Mouse (Mus musculus): ENCODE data around the gene Hoxc9.

Hoxc9 gene

DNA sequence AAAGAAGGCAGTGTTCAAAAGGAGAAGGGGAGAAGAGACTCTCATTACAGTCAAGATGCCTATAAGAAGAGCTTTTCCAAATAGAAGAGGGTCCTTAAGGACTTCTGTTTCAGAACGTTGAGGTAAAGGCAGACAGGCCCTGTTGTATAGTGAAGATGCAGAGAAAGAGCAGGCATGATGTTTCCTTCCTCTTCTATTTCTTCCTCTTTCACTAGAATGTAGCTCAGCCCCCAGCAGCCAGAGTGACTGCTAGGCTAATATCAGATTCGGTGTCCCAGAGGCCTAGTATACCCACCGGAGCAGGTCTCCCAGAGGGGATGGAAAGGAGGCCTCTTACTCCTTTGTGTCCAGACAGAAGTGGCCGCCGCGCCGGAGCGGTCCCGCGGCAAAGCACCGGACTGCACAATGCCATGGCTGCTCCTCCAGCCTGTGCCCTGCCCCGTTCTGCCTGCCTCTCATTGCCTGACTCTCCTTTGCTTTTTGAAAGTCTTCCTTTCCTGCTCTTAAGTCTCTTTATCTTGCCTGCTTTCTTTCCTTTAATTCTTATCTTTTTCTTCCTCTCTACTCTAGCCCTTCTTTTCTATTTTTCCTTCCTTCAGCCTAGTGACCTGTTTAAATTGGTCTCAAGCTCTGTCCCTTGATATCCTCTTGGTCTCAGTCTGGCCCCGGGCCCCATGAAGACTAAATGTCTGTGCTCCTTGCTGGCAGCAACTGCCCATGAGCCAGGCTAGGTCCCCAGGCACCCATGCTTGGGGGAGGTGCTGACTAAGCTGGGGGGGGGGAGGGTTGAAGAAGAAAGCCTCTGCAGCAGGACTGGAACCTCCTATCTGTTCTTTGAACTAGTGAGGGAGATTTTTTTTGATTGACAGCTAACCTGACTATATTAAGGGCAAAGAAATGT, 2.6 kb downstream of the Hoxc9 start:
- DNase-seq, result no peak

DNA sequence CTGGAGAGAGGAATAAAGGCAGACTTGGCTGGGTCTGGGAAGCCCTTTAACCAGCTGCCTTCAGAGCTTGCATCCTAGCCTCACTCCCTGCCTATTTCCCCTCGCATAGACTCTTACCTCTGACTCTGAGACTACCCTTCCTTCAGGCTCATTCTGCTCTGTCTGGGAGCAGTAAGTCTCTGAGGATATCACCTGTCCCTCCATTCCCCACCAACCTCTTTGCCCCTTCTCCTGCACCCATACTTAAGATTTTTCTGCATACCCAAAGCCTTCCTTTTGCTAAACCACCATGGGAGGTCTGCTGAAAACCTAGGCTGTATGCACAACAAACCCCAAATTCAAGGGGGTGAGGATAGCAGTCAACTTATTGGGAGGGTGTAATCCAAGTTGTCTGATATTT, 3.7 kb downstream of the Hoxc9 start:
- DNase-seq, result no peak

DNA sequence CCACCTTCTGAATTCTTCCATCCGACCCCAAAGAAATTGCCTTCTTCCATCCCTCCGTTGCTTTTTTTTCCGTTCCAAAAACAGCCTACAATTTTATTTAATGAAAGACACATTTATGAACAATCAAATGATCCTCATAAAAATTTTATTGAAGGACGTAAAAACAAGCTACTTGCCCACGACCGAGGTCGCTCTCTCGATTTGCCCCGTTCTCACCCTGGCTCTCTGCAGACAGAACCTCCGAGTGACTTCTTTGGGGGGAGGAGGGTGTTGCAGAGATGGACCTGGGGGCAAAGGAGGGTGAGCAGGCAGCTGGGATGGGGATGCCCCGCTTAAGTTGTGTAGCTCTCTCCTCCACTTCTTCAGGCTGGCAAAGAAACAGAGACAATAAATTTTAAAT, 4.1 kb downstream of the Hoxc9 start:
- DNase-seq, result no peak

DNA sequence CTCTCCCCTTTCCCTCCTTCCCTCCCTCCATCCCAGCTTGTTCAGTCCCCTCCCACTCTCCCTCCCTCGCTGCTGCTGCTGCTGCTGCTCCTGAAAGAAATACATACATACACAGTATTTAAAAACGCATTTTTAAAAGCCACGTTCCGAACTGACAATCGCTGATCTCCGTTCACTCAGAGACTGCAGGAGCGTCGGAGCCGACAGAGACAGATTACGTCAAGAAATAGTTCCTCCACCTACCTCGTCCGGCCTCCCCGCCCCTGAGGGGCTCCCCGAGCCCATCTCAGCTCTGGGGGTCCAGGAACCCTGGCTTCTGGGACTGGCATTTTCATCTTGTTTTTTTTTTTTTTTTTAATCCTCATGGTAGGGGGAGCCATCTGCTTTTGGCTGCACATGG, 4.7 kb downstream of the Hoxc9 start:
- DNase-seq, result no peak

DNA sequence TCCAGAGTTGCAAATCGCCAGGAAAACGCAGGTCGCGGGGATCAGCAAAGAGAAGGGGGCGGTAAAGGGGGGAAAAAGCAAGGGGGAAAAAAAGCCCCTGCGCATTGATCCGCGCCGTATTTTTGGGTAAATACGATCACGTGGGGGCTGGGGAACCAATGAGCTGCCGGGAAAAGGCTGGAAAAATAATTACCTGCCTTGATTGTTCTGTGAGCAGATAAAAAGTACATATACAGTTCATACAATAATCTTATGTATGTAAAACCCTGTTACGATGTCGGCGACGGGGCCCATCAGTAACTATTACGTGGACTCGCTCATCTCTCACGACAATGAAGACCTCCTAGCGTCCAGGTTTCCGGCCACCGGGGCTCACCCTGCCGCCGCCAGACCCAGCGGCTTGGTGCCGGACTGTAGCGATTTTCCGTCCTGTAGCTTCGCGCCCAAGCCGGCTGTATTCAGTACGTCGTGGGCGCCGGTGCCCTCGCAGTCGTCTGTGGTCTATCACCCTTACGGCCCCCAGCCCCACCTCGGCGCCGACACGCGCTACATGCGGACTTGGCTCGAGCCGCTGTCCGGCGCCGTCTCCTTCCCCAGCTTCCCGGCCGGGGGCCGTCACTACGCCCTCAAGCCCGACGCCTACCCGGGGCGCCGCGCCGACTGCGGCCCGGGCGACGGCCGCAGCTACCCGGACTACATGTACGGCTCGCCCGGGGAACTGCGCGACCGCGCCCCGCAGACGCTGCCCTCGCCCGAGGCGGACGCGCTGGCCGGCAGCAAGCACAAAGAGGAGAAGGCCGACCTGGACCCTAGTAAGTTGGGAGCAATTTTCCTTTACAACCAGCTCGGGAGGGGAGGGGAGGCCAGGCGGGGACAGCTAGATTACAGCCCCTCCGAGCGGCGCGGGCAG, 5.4 kb downstream of the Hoxc9 start:
- DNase-seq, result no peak

DNA sequence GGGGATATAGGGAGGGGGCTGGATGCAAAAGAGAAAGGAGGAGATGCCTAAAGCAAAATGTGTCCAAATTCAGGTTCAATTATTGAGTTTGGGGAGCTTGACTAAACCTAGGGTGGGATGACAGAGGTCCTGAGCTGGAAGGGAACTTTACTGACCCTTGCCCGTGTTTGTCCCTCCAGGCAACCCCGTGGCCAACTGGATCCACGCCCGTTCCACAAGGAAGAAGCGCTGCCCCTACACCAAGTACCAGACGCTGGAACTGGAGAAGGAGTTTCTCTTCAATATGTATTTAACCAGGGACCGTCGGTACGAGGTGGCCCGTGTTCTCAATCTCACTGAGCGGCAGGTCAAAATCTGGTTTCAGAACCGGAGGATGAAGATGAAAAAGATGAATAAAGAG, 7.5 kb downstream of the Hoxc9 start:
- no peak for DNase-seq

DNA sequence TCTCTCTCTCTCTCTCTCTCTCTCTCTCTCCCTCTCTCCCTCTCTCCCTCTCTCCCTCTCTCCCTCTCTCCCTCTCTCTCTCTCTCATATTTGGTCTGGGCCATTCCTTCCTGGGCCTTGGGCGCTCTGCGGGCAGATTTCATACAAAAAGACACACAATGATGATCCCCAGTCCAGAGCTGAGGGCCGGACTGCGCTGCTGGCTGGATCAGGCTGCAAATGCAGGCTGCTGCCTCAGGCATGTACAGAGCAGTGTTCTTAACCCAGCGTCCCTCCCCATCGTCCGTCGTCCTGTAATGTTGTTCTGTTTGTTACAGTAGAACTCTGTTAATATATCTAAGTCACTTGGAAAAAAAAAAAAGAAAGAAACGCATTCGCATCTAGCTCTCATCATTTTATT, 8.3 kb downstream of the Hoxc9 start:
- DNase-seq, result no peak

DNA sequence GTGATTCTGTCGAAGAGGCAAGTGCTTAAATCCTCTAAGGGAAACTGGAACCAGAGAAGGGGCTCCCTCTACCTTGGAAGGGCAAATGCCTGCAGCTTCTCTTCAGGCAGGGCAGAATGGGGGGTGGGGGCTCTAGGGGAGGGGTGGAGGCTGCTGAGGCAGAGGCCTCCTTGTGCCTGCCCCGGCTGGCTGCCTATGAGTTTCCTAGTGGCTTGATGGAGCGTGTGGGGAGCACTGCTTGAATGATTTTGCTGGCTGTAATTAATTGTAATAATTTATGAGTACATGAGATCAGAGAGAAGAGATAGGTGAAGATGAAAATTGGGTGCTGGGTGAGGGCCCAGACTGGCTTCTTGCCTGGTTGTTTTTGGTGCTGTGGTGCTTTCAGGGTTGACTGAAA, 8.7 kb downstream of the Hoxc9 start:
- no peak for DNase-seq

DNA sequence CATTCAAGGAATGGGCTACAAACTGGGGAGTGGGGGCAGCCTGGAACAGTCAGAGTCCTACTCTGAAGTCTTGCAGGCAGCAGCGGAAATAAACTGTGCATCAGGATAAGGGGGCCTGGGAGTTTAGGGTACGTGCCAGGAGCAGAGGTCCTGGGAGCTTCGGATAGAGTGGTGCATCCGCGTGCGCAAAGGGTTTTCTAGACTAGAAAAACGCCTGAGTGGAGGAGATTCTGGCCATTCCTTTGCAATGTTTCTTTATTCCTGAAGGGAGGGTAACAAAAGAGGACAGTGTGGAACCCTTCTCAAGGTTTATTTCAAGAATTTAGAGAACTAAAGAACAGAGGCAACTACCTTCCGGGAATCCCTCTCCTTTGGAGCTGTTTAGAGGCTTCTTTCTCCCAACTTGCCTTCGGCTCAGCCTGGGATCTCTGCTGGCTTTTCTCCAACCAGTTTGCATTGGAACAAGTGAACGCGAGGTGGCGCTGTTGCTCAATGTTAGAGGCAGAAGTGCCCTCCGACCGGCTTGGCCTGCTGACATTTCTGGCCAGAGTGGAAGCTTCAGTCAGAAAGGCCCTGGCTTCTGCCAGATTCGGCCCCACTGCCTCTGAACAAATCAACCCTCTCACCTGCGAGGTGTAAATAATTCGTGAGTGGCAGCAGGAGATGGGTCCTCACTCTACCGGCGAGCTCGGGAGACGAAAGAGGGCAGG, 11.0 kb downstream of the Hoxc9 start:
- DNase-seq, result peak; percentile 30 to 35

DNA sequence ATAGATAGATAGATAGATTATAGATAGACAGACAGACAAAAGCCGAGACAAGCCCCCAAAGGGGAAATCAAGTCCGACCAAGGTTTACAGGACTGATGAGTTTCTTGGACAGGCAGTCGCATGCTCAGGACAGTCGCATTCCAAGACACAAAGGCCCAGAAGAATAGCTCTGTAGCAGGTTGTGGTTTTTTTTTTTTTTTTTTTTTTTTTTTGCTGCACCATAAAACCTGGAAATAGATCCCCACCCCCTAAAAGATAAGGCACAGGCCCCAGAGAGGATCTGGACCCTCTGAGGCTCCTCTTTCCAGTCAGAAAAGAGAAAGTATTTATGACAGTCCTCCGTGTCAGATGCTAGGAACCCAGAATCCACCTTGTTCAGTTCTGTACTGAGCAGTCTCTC, 11.8 kb downstream of the Hoxc9 start:
- no peak for DNase-seq

DNA sequence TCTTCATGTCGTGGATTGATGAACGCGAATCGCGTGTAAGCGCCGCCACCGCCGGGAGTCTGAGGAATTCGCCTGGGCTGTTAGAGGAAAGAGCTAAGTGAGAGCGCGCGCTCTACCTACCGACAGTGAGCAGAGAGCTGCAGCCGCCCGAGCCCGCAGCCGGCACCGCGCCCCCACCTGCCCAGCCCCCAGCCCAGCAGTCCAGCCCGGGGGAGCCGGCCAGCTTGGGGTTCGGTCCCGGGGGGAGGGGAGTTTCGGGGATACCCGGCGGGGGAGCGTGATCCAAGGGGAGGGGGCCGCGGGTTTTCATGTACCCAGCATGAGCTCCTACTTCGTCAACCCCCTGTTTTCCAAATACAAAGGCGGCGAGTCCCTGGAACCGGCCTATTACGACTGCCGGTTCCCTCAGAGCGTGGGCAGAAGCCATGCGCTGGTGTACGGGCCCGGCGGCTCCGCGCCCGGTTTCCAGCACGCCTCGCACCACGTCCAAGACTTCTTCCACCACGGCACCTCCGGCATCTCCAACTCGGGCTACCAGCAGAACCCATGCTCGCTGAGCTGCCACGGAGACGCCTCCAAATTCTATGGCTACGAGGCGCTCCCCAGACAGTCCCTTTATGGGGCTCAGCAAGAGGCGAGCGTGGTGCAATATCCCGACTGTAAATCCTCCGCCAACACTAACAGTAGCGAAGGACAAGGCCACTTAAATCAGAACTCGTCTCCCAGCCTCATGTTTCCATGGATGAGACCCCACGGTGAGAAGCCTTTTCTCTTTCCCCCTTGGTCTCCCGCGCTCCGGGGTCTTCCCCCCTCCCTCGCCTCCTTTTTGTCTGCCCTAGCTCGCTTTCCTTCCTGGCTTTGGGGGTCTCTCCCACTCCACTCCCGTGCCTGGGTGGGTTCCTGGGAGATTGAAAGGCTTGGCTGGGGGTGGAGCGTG, 14.5 kb downstream of the Hoxc9 start, which contains the start of gene Hoxc8:
Hoxc8 (plus strand) TSS at position 147 of the 937 bp plus-strand sequence.
- no peak for DNase-seq

DNA sequence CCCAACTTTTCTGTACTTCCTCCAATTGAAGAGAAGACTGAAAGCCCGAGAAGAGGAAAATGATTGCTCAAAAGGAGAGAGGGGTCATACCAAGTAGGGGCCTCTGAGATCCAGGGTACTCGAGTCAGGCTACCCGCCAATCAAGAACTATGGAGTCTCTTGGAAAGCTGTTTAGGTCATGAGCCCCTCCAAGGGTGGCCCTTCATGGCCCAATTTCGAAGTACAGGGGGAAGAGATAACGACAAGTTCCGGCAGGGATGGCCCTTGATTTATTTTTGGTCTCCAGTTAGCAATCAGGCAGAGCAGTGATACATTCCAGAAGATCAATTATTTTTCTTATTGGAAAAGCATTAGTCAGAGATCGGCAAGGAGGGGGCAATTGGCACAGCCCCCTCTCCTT, 15.5 kb downstream of the Hoxc9 start:
- DNase-seq, result no peak

DNA sequence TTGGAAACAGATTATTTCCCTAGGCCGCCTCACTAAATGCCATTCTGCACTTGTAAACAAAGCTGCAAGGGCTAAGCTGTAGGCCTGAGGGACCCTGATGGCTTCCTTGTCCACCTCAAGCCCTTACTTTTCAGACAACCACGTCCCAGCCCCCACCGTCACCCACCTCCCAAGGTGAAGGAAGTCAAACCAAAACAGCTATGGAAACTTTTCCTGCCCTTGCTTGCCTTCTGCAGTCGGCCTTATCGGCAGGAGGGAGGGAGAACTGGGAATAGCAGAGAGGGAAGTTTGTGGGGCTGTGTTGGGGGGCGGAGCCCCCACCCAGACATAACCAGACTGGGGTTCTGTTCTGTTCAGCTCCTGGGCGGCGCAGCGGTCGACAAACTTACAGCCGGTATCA, 16.0 kb downstream of the Hoxc9 start:
- DNase-seq, result no peak

DNA sequence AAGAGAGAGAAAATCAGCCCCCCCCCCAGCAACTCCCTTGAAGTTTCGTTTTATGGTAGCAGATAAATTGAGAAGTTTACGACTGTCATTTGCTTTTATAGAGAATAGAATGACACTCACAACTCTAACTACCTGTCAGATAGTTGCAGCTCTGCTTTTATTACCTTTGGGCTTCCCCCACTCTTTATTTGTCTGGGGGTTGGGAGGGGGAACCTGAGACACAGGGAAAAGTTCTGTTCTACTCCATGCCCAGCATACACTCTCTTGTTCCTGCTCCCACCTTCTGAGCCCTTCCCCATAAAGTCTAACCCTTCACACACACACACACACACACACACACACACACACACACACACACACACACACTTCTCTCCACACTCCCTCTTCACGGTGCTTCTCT, 16.6 kb downstream of the Hoxc9 start:
- no peak for DNase-seq

DNA sequence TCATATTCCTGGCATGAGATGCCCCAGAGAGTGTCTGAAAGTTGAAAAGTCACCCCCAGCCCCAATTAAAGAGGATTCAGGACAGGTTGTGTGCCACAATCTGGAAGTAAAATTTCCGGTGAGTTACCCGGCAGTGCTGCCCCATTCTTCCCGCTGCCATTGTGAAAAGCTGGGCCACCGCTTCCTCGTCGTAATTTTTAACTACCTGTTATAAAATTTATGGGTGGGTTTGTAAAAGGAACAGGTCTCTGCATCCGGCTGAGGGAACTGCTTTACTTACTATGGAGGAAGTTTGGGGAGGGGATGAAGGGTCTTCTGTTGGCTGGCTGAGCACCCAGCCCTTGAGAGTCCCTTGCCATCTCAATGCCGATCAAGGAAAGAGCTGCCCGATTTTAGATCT, 20.3 kb downstream of the Hoxc9 start:
- no peak for DNase-seq

DNA sequence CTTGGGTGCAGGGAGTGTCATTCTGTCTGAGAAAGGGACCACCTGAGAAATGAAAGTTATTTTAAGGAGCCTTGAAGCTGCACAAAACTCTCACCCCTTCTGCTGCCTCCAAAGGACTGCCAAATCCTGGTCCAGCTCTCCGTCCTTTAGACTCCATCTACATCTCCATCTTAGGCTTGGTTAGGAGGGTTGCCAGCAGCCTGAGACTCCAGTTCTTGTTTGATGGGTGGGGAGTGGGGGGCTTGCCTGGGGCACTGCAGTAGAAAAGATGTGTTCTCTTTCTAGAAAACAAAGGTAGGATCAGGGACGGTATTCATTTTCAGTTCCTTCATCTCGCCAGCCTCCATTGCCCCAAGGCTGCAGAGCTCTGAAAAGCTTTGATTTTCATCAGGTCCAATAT, 21.2 kb downstream of the Hoxc9 start:
- no peak for DNase-seq

DNA sequence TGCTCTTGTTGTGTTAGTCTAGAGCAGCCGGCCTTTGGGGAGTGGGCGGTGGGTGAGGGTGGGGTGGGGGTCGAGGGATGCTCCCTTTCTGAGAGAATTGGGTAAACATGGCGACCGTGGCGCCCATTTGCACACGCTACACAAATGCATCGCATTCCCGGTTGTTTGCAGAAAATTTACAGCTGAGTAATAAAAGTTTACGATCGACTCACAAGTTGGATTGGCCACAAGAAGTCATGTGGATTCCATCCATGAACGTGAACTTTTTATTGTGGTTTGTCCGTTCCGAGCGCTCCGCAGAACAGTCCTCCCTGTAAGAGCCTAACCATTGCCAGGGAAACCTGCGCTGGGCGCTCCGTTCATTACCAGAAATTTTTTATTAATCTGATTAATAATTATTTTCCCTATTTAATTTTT, 21.7 kb downstream of the Hoxc9 start, which contains the start of gene Hoxc6:
Hoxc6 (plus strand) TSS at position 319 of the 417 bp plus-strand sequence.
- DNase-seq, result no peak

DNA sequence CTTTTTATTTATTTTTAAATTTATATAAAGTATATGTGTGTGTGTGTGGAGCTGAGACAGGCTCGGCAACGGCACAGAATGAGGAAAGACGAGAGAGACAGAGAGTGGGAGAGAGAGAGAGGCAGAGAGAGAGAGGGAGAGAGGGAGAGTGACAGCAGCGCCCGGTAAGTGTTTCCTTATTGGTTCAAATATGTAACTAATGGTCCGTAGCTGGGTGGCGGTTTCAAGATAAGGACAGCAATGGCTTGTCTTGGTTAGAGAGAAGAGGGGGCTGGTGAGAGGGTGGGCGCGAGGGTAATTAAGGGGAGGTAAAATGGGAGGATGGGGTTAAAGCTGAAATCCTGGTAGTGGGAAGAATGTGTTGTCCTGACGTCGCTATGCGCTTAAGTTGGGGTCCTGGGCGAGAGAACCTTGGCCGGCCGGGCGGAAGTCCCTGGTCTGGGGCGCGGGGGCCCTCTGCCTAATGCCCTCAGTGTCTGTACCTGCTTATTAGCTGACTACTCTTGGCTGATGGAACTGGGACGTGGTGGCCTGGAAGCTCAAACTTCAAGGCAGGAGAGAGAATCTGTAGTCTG, 22.5 kb downstream of the Hoxc9 start:
- DNase-seq, result no peak

DNA sequence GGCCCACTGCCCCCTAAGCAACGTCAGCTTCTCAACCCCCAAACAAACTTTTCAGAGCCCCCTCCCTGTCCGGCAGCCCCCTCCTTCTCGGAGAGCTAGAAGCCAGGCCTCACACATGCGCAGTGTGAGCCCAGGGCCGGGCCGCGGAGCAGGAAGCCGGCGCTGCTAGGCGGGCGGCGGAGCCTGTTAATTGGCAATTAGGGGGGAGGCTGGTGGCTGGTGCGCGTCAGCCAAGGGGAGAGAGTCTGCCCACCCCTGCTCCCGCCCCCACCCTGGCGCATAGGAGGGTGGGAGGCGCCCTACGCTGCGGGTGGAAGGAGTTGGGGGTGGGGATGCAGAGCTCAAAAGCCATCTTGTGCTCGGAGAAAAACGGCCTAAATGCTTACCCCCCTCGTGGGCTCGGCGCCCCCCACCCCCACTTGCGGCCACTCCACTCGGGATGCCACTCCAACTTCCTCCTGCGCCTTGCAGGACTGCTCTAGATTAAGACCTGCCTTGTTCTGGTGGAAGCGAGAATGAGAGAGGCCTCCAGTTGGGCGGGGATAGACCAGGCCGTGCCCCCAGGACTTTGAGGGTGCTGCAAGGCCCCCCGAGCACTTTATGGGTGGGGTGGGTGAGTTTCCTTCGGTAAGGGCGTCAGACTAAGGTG, 23.1 kb downstream of the Hoxc9 start:
- DNase-seq, result peak in 1 of 2 experiments; percentile 21

DNA sequence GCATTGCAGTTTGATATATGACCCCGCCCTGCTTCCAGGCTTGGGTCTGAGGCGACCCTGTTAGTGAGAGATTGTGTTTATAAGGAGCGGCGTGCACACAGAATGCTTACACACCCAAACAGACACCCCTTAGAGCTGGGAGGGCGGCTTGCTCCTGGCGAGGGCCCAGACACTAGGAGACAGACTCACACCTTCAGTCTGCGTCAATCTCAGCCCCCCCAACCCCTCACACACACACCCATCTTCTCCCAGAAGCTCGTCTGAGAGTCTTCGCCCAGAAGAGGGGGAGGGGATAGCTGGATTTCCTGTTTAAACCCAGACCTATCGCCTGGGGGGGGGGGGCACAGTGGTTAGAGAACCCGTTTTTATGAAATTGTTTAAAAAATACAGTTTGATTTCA, 23.7 kb downstream of the Hoxc9 start:
- DNase-seq, result no peak

DNA sequence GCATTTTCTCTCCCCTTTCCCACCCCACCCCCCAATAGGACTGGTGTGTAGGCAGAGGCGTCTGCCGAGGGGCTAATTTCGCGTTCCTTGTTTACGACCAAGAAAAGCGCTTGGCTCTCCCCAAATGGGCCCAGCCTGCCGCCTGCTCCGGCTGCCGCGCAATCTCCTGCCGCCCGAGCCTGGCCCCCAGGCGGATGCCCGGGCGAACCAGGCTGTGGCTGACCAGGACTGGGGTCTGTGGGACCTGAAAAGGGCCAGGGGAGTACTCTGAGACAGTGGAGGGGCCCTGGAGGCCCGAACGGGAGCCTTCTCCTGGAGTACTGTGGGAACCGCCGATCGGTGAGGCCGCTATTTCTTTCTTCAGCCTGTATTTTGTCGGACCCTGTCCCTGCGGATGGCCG, 24.3 kb downstream of the Hoxc9 start:
- no peak for DNase-seq
